Mouse (Mus musculus): ENCODE data around the gene Irf2.
"Not testable (repeated sequence)": the region's sequence is repeated elsewhere in the genome, so short reads cannot be mapped to it uniquely, and the experiment has no call there.

Irf2 gene

GRCm38 (mm10) chr8:46729671-46730070, 9.9 kb upstream of the Irf2 start:
- DNase-seq (ENCODE audit: low spot score): not testable (repeated sequence)

GRCm38 (mm10) chr8:46732381-46732915, 7.1 kb upstream of the Irf2 start:
- DNase-seq (ENCODE audit: low spot score): no peak

GRCm38 (mm10) chr8:46733603-46734002, 5.9 kb upstream of the Irf2 start:
- no peak for DNase-seq (ENCODE audit: low spot score)

GRCm38 (mm10) chr8:46735505-46735904, 4.0 kb upstream of the Irf2 start:
- DNase-seq (ENCODE audit: low spot score): no peak

- DNase-seq (ENCODE audit: low spot score): no peak
Observed at GRCm38 (mm10) chr8:46736260-46736659, 3.3 kb upstream of the Irf2 start.

GRCm38 (mm10) chr8:46737421-46737820, 2.1 kb upstream of the Irf2 start:
- DNase-seq (ENCODE audit: low spot score): no peak

GRCm38 (mm10) chr8:46737907-46738306, 1.6 kb upstream of the Irf2 start:
- DNase-seq (ENCODE audit: low spot score): no peak

GRCm38 (mm10) chr8:46738601-46739000, 931 bp upstream of the Irf2 start:
- DNase-seq (ENCODE audit: low spot score): no peak

GRCm38 (mm10) chr8:46739956-46740512, 502 bp downstream of the Irf2 start:
- DNase-seq (ENCODE audit: low spot score): peak; percentile 24

- peak; percentile 51 for DNase-seq (ENCODE audit: low spot score)
Observed at GRCm38 (mm10) chr8:46740513-46741280, 1.2 kb downstream of the Irf2 start.

GRCm38 (mm10) chr8:46741281-46741791, 1.8 kb downstream of the Irf2 start:
- peak; percentile 66 for DNase-seq (ENCODE audit: low spot score)

- DNase-seq (ENCODE audit: low spot score): no peak
Observed at GRCm38 (mm10) chr8:46741991-46742690, 2.6 kb downstream of the Irf2 start.

- no peak for DNase-seq (ENCODE audit: low spot score)
Observed at GRCm38 (mm10) chr8:46742691-46743082, 3.2 kb downstream of the Irf2 start.

- DNase-seq (ENCODE audit: low spot score): no peak
Observed at GRCm38 (mm10) chr8:46745464-46745863, 5.9 kb downstream of the Irf2 start.

- peak; percentile 52 for DNase-seq (ENCODE audit: low spot score)
Observed at GRCm38 (mm10) chr8:46747311-46747980, 7.9 kb downstream of the Irf2 start.

GRCm38 (mm10) chr8:46750000-46750399, 10.5 kb downstream of the Irf2 start:
- no peak for DNase-seq (ENCODE audit: low spot score)

- DNase-seq (ENCODE audit: low spot score): no peak
Observed at GRCm38 (mm10) chr8:46750566-46750965, 11.0 kb downstream of the Irf2 start.

GRCm38 (mm10) chr8:46751151-46751550, 11.6 kb downstream of the Irf2 start:
- no peak for DNase-seq (ENCODE audit: low spot score)

- DNase-seq (ENCODE audit: low spot score): no peak
Observed at GRCm38 (mm10) chr8:46752986-46753385, 13.5 kb downstream of the Irf2 start.

- DNase-seq (ENCODE audit: low spot score): no peak
Observed at GRCm38 (mm10) chr8:46754355-46754754, 14.8 kb downstream of the Irf2 start.

GRCm38 (mm10) chr8:46755731-46756333, 16.3 kb downstream of the Irf2 start:
- no peak for DNase-seq (ENCODE audit: low spot score)

- no peak for DNase-seq (ENCODE audit: low spot score)
Observed at GRCm38 (mm10) chr8:46757613-46758012, 18.1 kb downstream of the Irf2 start.
